Mouse (Mus musculus): ENCODE results near the gene Smtnl1.
A peak's percentile ranks its signal among the peaks of the same experiment; 100 is the strongest.

Gene Smtnl1

DNA sequence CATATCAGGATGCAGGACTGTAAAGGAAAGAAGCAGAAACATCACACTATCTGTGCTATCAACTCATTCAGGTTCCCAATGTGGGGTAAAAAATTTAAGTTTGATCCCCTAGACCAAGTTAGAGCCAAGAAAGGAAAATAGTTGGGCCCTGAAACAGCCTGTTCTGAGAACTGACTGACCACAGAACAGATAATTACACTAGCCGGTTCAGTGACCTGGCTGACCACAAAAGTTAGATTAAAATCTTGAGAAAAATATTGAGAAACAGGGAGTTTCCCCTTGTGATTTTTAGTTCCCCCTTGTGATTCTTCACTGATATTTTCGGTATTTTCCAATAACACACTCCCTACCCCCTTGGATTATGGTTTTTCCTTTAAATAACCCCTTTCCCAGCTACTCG lies 28.6 kb downstream of the Smtnl1 start:
- no peak for DNase-seq (ENCODE audit: low spot score in 2 of 2)

DNA sequence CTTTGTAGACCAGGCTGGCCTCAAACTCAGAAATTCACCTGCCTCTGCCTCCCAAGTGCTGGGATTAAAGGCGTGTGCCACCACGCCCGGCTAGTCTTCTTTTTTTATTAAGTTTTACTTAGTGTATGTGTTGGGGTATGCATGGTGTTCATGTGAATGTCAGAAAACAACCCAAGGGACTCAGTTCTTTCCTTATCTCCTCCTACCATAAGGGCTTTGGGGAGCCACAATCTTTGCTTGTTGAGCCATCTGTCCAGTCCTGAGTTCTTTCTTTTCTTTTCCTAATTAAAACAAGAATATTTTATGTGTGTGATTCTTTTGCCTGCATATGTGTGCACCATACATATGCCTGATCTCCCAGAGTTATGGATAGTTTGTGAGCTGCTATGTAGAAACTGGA lies 29.3 kb downstream of the Smtnl1 start:
- DNase-seq (ENCODE audit: low spot score in 2 of 2): no peak

DNA sequence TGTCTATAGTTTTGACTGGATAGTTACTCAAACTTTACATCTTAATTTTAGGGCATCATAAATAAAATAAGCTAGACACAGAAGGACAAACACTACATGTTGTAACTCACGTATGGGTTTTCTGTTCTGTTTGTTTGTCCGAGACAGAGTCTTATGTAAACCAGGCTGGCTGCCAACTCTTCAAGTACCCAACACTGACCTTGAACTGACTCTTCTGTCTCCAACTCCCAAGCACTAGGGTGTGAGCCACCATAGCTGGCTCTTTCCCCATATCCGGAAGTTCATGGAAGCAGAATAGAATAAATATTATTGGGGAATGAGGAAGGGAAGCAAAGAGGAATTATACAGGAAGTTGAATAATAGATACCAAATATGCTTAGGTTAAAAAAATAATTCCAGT lies 29.9 kb downstream of the Smtnl1 start:
- no peak for DNase-seq (ENCODE audit: low spot score in 2 of 2)

- peak in 1 of 2 experiments; percentile 17 for DNase-seq (ENCODE audit: low spot score in 2 of 2)
Observed at GRCm38 (mm10) chr2:84790418-84790817, 32.0 kb downstream of the Smtnl1 start.

GRCm38 (mm10) chr2:84788316-84788715 lies 34.1 kb downstream of the Smtnl1 start:
- no peak for DNase-seq (ENCODE audit: low spot score in 2 of 2)

DNA sequence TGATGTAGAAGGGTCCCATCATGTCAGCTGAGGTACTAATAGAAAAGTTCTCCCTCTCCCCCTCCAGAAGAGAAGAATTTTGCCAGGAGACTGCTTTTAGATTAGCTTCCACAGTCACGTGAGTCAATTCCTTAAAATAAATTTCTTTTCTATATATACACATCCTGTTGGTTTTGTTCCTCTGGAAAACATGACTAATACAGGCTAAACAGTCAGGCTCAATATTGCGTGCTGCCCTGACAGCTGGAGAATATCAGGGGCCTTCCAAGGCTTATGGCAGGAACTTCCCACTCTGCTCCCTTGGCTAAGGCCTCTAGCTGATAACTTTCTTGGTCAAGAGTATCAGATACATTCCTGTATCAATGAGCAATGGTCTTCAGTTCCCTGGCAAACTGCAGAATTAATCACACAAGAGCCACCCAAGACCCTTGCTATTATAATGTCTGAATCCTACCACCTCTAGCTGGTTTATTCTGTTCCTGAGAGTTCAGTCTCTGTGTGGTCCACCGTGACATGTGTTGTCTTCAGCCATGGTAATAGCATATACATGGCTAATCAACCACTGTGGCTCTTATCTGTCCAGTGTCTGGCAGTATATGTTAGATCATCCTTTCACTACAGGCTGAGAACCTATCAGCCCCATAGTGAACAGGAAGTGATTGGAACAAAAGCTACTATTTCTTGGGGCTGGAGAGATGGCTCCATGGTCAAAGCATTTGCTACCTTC lies 38.4 kb downstream of the Smtnl1 start:
- peak in 1 of 2 experiments; percentile 21 for DNase-seq (ENCODE audit: low spot score in 2 of 2)

GRCm38 (mm10) chr2:84783315-84783714 lies 39.1 kb downstream of the Smtnl1 start:
- no peak for DNase-seq (ENCODE audit: low spot score in 2 of 2)

- no peak for DNase-seq (ENCODE audit: low spot score in 2 of 2)
Observed at GRCm38 (mm10) chr2:84779210-84779609, 43.2 kb downstream of the Smtnl1 start.

- DNase-seq (ENCODE audit: low spot score in 2 of 2): no peak
Observed at GRCm38 (mm10) chr2:84777706-84778105, 44.7 kb downstream of the Smtnl1 start.

DNA sequence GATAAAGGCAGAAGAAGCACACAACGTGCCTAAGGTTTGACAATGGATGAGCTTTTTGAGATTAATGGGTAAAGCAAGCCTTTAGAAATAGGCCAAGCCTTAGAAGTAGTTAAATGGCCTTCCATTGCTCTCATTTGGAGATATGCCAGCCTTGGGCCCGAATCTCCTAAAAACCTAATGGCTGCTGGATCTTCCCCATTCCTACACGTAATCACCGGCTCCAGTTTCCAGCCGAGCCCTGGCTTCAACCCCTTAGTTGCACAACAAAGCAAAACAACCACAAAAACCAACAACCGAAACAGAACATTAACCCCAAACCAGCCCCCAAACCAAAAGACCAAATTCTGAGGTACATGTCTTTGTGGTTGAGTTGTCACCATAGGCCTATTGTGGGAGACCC lies 46.8 kb downstream of the Smtnl1 start:
- DNase-seq (ENCODE audit: low spot score in 2 of 2): peak in 1 of 2 experiments; percentile 49

- DNase-seq (ENCODE audit: low spot score in 2 of 2): no peak
Observed at GRCm38 (mm10) chr2:84775241-84775640, 47.2 kb downstream of the Smtnl1 start, which contains the start of gene Serping1. TSS of gene Serping1 (minus strand) at chr2:84775444.

DNA sequence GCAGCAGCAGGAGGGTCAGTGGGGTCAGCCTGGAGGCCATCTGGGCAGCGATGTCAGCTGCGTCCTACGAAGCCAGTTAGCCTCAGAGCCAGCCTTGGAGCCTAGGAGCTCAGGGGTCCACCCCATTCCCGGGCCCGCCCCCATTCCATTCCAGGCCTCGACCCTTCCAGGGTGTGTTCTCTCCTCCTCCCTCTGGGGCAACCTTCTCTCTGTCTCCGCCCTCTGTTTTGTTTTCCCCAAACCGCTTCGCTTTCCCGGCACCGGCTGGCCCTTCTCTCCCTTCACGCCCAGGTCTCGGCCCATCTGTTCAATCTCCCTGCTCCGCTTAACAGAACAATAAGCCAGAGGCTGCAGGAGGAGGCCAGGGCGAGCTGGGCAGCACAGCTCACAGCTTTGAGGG lies 47.7 kb downstream of the Smtnl1 start:
- DNase-seq (ENCODE audit: low spot score in 2 of 2): peak; percentile 62 to 84

DNA sequence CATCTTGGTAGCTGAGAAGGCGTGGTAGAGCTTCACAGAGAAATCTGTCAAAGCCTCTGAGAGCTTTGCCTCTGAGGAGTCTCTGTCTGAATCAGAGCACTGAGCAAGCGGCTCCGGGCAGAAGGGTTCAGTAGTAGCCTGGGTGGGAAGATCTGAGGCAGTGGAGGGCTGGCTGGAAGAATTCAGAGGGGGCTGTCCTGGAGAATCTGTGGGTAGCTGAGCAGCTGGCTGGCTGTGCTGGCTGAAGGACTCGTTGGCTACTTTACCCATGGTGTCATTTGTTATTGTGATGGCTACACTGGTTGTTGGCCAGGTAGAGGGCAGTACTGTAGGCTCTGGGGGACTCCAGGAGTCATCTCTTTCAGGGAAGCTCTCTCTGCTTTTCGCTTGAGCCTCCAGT lies 49.3 kb downstream of the Smtnl1 start:
- DNase-seq (ENCODE audit: low spot score in 2 of 2): no peak

DNA sequence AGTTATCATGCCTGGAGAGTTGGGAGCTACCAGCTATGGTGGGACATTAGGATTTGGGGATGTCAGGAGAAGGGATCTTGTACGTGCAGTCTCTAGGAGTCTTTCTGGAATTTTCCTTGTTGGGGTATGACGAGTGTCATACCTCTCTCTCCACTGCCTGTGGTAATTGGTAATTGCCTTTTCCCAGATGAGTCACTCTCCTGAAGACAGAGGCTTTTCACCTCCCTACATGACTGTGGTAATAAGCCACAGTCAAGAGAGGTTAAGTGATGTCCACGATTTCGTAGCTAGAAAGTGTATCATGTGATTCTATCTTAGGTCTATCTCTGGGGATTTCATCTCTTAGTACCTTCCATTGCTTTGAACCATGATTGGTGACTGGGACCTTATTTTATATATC lies 50.0 kb downstream of the Smtnl1 start:
- DNase-seq (ENCODE audit: low spot score in 2 of 2): no peak

- DNase-seq (ENCODE audit: low spot score in 2 of 2): peak in 1 of 2 experiments; percentile 54
Observed at GRCm38 (mm10) chr2:84770501-84770900, 52.0 kb downstream of the Smtnl1 start.

DNA sequence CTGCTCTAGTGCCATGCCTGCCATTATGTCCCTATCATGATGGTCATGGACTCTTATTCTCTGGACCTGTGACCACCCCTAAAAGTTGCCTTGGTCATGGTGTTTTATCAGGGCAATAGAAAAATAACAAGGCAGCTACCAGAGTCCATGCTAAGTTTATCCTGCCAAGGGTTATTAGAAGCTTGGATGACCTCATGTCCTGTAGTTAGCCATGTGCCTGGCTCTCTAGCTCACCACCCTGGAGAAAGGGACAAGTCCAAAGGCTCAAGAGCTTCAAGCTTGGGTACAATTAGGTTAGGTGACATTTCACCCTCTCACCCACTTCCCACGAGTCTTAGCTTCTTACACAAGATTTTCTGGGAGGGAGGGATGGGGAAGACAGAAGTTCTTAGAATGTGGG lies 59.6 kb downstream of the Smtnl1 start:
- no peak for DNase-seq (ENCODE audit: low spot score in 2 of 2)

- no peak for DNase-seq (ENCODE audit: low spot score in 2 of 2)
Observed at GRCm38 (mm10) chr2:84762295-84762694, 60.2 kb downstream of the Smtnl1 start.

GRCm38 (mm10) chr2:84761840-84762239 lies 60.6 kb downstream of the Smtnl1 start:
- DNase-seq (ENCODE audit: low spot score in 2 of 2): no peak

GRCm38 (mm10) chr2:84761309-84761708 lies 61.1 kb downstream of the Smtnl1 start:
- DNase-seq (ENCODE audit: low spot score in 2 of 2): no peak

All from urinary bladder, postnatal 36 days (tissue).